Mouse (Mus musculus) limb, embryonic 11.5 days (tissue): ENCODE results near the gene Bpifa3. TPM values are rescaled to one million over a fixed set of nuclear protein-coding genes. Genes with fewer than 3 reads are reported as not detected.

ENCODE experiments used
- polyA plus RNA-seq: library from polyadenylated mRNA; unstranded; fragments of >200 nt; fragmentation: Nextera tagmentation; extraction: Ambion mirVana; gene quantifications from 2 replicates; pipeline ENCODE4 v1.2.1, GENCODE M21; 2014

Gene Bpifa3
- polyA plus RNA-seq, 1 experiment from 2014 or later = not detected

Other genes starting within 250 kb of the Bpifa3 start
- gene Bpifb6, start 229.9 kb upstream of the Bpifa3 start, polyA plus RNA-seq = not detected in 2 replicates
- not detected in 2 replicates for gene Bpifb3, start 212.1 kb upstream of the Bpifa3 start, polyA plus RNA-seq
- gene Bpifb4, start 192.1 kb upstream of the Bpifa3 start, polyA plus RNA-seq = not detected in 2 replicates
- gene Bpifa6, start 155.4 kb upstream of the Bpifa3 start, polyA plus RNA-seq = not detected in 2 replicates
- gene Bpifa2, start 122.1 kb upstream of the Bpifa3 start, polyA plus RNA-seq = not detected in 2 replicates
- gene Bpifa1, start 12.5 kb downstream of the Bpifa3 start, polyA plus RNA-seq = not detected in 2 replicates
- gene Bpifa5, start 32.3 kb downstream of the Bpifa3 start, polyA plus RNA-seq = not detected in 2 replicates
- not detected in 2 replicates for gene Bpifb1, start 60.5 kb downstream of the Bpifa3 start, polyA plus RNA-seq
- 0.09 TPM in 1 of 2 replicates, not detected in the other for gene Bpifb5, start 93.4 kb downstream of the Bpifa3 start, polyA plus RNA-seq
- not detected in 2 replicates for gene Bpifb9a, start 127.5 kb downstream of the Bpifa3 start, polyA plus RNA-seq
- not detected in 2 replicates for gene Bpifb9b, start 176.9 kb downstream of the Bpifa3 start, polyA plus RNA-seq
- gene Cdk5rap1, start 242.7 kb downstream of the Bpifa3 start, polyA plus RNA-seq = 19.8 and 20.3 TPM in 2 replicates